Mouse (Mus musculus): ENCODE results near the gene Spata1. TPM values are rescaled to one million over a fixed set of nuclear protein-coding genes. Genes with fewer than 3 reads are reported as not detected.

Spata1 gene
- polyA plus RNA-seq, 1 experiment = 7.2 TPM

- TF ChIP-seq CTCF (IDR thresholded peaks at IDR 0.05; ENCODE audit: low read depth, low read length) (no peak), POLR2A (IDR thresholded peaks at IDR 0.05; ENCODE audit: borderline replicate concordance, low read depth, low read length) (no peak)
- Histone ChIP-seq H3K27ac (ENCODE audit: insufficient read depth, low read depth, low read length) (no peak overlapping the region), H3K4me1 (ENCODE audit: control insufficient read depth, insufficient read depth, low read length) (peaks cover 10% of the 10 kb centered on the region), H3K4me3 (ENCODE audit: insufficient read depth, low read length) (no peak overlapping the region)
Measured at GRCm38 (mm10) chr3:146425902-146426301, 73.7 kb downstream of the Spata1 start.

- peaks cover 10% of the 10 kb centered on the region for H3K4me1 ChIP-seq (ENCODE audit: control insufficient read depth, insufficient read depth, low read length)
- no peak overlapping the region for H3K27ac ChIP-seq (ENCODE audit: insufficient read depth, low read depth, low read length)
- H3K4me3 ChIP-seq (ENCODE audit: insufficient read depth, low read length) = no peak overlapping the region
- TF ChIP-seq CTCF (IDR thresholded peaks at IDR 0.05; ENCODE audit: low read depth, low read length) (no peak), POLR2A (IDR thresholded peaks at IDR 0.05; ENCODE audit: borderline replicate concordance, low read depth, low read length) (no peak)
Measured at GRCm38 (mm10) chr3:146424306-146424900, 75.2 kb downstream of the Spata1 start.

- Histone ChIP-seq H3K4me3 (ENCODE audit: insufficient read depth, low read length) (no peak overlapping the region), H3K27ac (ENCODE audit: insufficient read depth, low read depth, low read length) (no peak overlapping the region), H3K4me1 (ENCODE audit: control insufficient read depth, insufficient read depth, low read length) (peaks cover 10% of the 10 kb centered on the region)
- TF ChIP-seq CTCF (IDR thresholded peaks at IDR 0.05; ENCODE audit: low read depth, low read length) (peak; percentile 29; the same call in 1 of the 2 replicates), POLR2A (IDR thresholded peaks at IDR 0.05; ENCODE audit: borderline replicate concordance, low read depth, low read length) (no peak)
Measured at GRCm38 (mm10) chr3:146423710-146424109, 75.8 kb downstream of the Spata1 start.

- Histone ChIP-seq H3K4me3 (ENCODE audit: insufficient read depth, low read length) (no peak overlapping the region), H3K27ac (ENCODE audit: insufficient read depth, low read depth, low read length) (no peak overlapping the region), H3K4me1 (ENCODE audit: control insufficient read depth, insufficient read depth, low read length) (peaks cover 12% of the 10 kb centered on the region)
- TF ChIP-seq CTCF (IDR thresholded peaks at IDR 0.05; ENCODE audit: low read depth, low read length) = no peak
- no peak for TF ChIP-seq POLR2A (IDR thresholded peaks at IDR 0.05; ENCODE audit: borderline replicate concordance, low read depth, low read length)
Measured at GRCm38 (mm10) chr3:146421787-146422186, 77.8 kb downstream of the Spata1 start.

- H3K4me1 ChIP-seq (ENCODE audit: control insufficient read depth, insufficient read depth, low read length) = peaks cover 12% of the 10 kb centered on the region
- no peak overlapping the region for H3K27ac ChIP-seq (ENCODE audit: insufficient read depth, low read depth, low read length)
- TF ChIP-seq CTCF (IDR thresholded peaks at IDR 0.05; ENCODE audit: low read depth, low read length) (no peak), POLR2A (IDR thresholded peaks at IDR 0.05; ENCODE audit: borderline replicate concordance, low read depth, low read length) (no peak)
- no peak overlapping the region for H3K4me3 ChIP-seq (ENCODE audit: insufficient read depth, low read length)
Measured at GRCm38 (mm10) chr3:146419992-146420537, 79.5 kb downstream of the Spata1 start.

- Histone ChIP-seq H3K27ac (ENCODE audit: insufficient read depth, low read depth, low read length) (no peak overlapping the region), H3K4me1 (ENCODE audit: control insufficient read depth, insufficient read depth, low read length) (peaks cover 12% of the 10 kb centered on the region), H3K4me3 (ENCODE audit: insufficient read depth, low read length) (no peak overlapping the region)
- TF ChIP-seq POLR2A (IDR thresholded peaks at IDR 0.05; ENCODE audit: borderline replicate concordance, low read depth, low read length) = no peak
- TF ChIP-seq CTCF (IDR thresholded peaks at IDR 0.05; ENCODE audit: low read depth, low read length) = no peak
Measured at GRCm38 (mm10) chr3:146419534-146419933, 80.0 kb downstream of the Spata1 start.

GRCm38 (mm10) chr3:146418901-146419300, 80.7 kb downstream of the Spata1 start:
- no peak overlapping the region for H3K27ac ChIP-seq (ENCODE audit: insufficient read depth, low read depth, low read length)
- TF ChIP-seq POLR2A (IDR thresholded peaks at IDR 0.05; ENCODE audit: borderline replicate concordance, low read depth, low read length) (no peak), CTCF (IDR thresholded peaks at IDR 0.05; ENCODE audit: low read depth, low read length) (no peak)
- peaks cover 12% of the 10 kb centered on the region for H3K4me1 ChIP-seq (ENCODE audit: control insufficient read depth, insufficient read depth, low read length)
- H3K4me3 ChIP-seq (ENCODE audit: insufficient read depth, low read length) = no peak overlapping the region

GRCm38 (mm10) chr3:146417873-146418272, 81.7 kb downstream of the Spata1 start:
- peaks cover 12% of the 10 kb centered on the region for H3K4me1 ChIP-seq (ENCODE audit: control insufficient read depth, insufficient read depth, low read length)
- H3K27ac ChIP-seq (ENCODE audit: insufficient read depth, low read depth, low read length) = no peak overlapping the region
- TF ChIP-seq POLR2A (IDR thresholded peaks at IDR 0.05; ENCODE audit: borderline replicate concordance, low read depth, low read length) (no peak), CTCF (IDR thresholded peaks at IDR 0.05; ENCODE audit: low read depth, low read length) (no peak)
- no peak overlapping the region for H3K4me3 ChIP-seq (ENCODE audit: insufficient read depth, low read length)

GRCm38 (mm10) chr3:146414555-146414954, 85.0 kb downstream of the Spata1 start:
- Histone ChIP-seq H3K4me3 (ENCODE audit: insufficient read depth, low read length) (no peak overlapping the region), H3K27ac (ENCODE audit: insufficient read depth, low read depth, low read length) (no peak overlapping the region), H3K4me1 (ENCODE audit: control insufficient read depth, insufficient read depth, low read length) (peaks cover 2% of the 10 kb centered on the region; the same call in 1 of the 2 replicates)
- TF ChIP-seq CTCF (IDR thresholded peaks at IDR 0.05; ENCODE audit: low read depth, low read length) (no peak), POLR2A (IDR thresholded peaks at IDR 0.05; ENCODE audit: borderline replicate concordance, low read depth, low read length) (no peak)

GRCm38 (mm10) chr3:146413992-146414391, 85.6 kb downstream of the Spata1 start:
- no peak for TF ChIP-seq POLR2A (IDR thresholded peaks at IDR 0.05; ENCODE audit: borderline replicate concordance, low read depth, low read length)
- TF ChIP-seq CTCF (IDR thresholded peaks at IDR 0.05; ENCODE audit: low read depth, low read length) = no peak
- Histone ChIP-seq H3K4me1 (ENCODE audit: control insufficient read depth, insufficient read depth, low read length) (peaks cover 2% of the 10 kb centered on the region; the same call in 1 of the 2 replicates), H3K4me3 (ENCODE audit: insufficient read depth, low read length) (no peak overlapping the region), H3K27ac (ENCODE audit: insufficient read depth, low read depth, low read length) (no peak overlapping the region)

Measured in bone marrow macrophage, adult 2 months (primary cell).